Mouse (Mus musculus) kidney, adult 2 months (tissue): Measurements from ENCODE around the gene C4b.
"Not testable (repeated sequence)": the region's sequence is repeated elsewhere in the genome, so short reads cannot be mapped to it uniquely, and the experiment has no call there.

ENCODE experiments used
- CTCF ChIP-seq: fragments of 200-500 bp; conservative IDR thresholded peaks from 2 replicates; pipeline ENCODE4 v1.5.1; 2011; ENCODE audit warnings: low read depth, mild to moderate bottlenecking, control low read depth, low read length, moderate library complexity, mixed read lengths; ENCODE audit not compliant: insufficient read depth, insufficient read length
- POLR2A ChIP-seq: fragments of 200-500 bp; IDR thresholded peaks from one replicate; pipeline ENCODE4 v1.6.1; 2011; ENCODE audit warnings: low read depth, low read length, control low read depth

GRCm38 (mm10) chr17:34714181-34714907 is 29.3 kb downstream of the C4b start:
- TF ChIP-seq POLR2A, CTCF: not testable (repeated sequence)
